Mouse (Mus musculus) liver, embryonic 13.5 days (tissue): ENCODE data around the gene Ddx10. TPM values are rescaled to one million over a fixed set of nuclear protein-coding genes. Genes with fewer than 3 reads are reported as not detected.

Source experiments
- ATAC-seq: fragments of 200-750 bp; cut with Nextera tagmentation; 2 replicates; pipeline ENCODE4 v1.8.0; 2017; ENCODE audit warnings: low read depth, mild to moderate bottlenecking, moderate number of reproducible peaks, moderate library complexity
- DNase-seq: peaks from one replicate; pipeline ENCODE4 v3.0.0; 2022
- H3K27ac ChIP-seq: fragments of 300-500 bp; sonication (generic); 2 replicates; pipeline ENCODE4 v1.5.1; 2015; ENCODE audit warnings: moderate library complexity, mild to moderate bottlenecking, inconsistent platforms
- H3K27me3 ChIP-seq: fragments of 300-500 bp; sonication (generic); 2 replicates; pipeline ENCODE4 v1.6.1; 2015; ENCODE audit warnings: mild to moderate bottlenecking, inconsistent platforms
- H3K36me3 ChIP-seq: fragments of 300-500 bp; sonication (generic); 2 replicates; pipeline ENCODE4 v1.6.1; 2015; ENCODE audit warnings: mild to moderate bottlenecking, inconsistent platforms
- H3K4me1 ChIP-seq: fragments of 300-500 bp; sonication (generic); replicated peaks from 2 replicates; pipeline ENCODE4 v1.6.1; 2015; ENCODE audit warnings: inconsistent platforms
- H3K4me2 ChIP-seq: fragments of 300-500 bp; sonication (generic); 2 replicates; pipeline ENCODE4 v1.6.1; 2015; ENCODE audit warnings: inconsistent platforms, mild to moderate bottlenecking, moderate library complexity
- H3K4me3 ChIP-seq: fragments of 300-500 bp; sonication (generic); replicated peaks from 2 replicates; pipeline ENCODE4 v1.5.1; 2015; ENCODE audit warnings: mild to moderate bottlenecking, inconsistent platforms
- H3K9ac ChIP-seq: fragments of 300-500 bp; sonication (generic); 2 replicates; pipeline ENCODE4 v1.6.1; 2015; ENCODE audit warnings: mild to moderate bottlenecking, inconsistent platforms
- H3K9me3 ChIP-seq: fragments of 300-500 bp; sonication (generic); replicated peaks from 2 replicates; pipeline ENCODE4 v1.6.1; 2016; ENCODE audit warnings: inconsistent platforms
- WGBS: fragments of 180-500 bp; shearing (Covaris S2); methylation state at CpG from one replicate; pipeline ENCODE4 v1.1.7; 2015; ENCODE audit not compliant: insufficient replicate concordance; 5-methylcytosine and 5-hydroxymethylcytosine counted together
- polyA plus RNA-seq: library from polyadenylated mRNA; unstranded; fragments of >200 nt; fragmentation: Nextera tagmentation; extraction: Ambion mirVana; gene quantifications from 2 replicates; pipeline ENCODE4 v1.2.1, GENCODE M21; 2015

Ddx10 gene
- polyA plus RNA-seq, 1 experiment from 2014 or later, result 18.7 TPM

DNA sequence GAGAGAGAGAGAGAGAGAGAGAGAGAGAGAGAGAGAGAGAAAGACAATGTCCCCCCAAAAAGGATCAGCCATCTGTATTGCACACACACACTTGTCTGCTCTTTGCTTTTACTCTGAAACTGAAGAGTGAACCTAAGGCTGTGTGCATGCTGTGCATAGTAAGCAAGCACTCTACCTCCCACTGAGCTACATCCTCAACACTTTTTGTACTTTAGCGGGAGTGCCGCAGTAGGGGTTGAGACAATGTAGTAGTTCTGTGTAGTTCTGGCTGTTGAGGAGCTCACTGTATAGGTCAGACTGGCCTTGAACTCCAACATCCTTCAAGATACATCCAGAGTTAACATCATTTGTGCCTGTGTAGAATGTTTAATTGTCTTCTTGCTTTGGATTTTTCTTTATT lies 17.7 kb upstream of the Ddx10 start:
- no peaks in the 10 kb centered on the region for H3K4me1 ChIP-seq
- H3K4me3 ChIP-seq, result no peak overlapping the region
- ATAC-seq (no peak), DNase-seq (no peak)
- no peaks in the 10 kb centered on the region for H3K9me3 ChIP-seq
- WGBS, result 72% methylated on average over 2 of the region's 2 CpGs
- no peak overlapping the region for H3K9ac ChIP-seq
- H3K36me3 ChIP-seq, result no peaks in the 10 kb centered on the region
- no peaks in the 10 kb centered on the region for H3K27me3 ChIP-seq
- H3K27ac ChIP-seq, result no peak overlapping the region
- H3K4me2 ChIP-seq, result no peak overlapping the region

DNA sequence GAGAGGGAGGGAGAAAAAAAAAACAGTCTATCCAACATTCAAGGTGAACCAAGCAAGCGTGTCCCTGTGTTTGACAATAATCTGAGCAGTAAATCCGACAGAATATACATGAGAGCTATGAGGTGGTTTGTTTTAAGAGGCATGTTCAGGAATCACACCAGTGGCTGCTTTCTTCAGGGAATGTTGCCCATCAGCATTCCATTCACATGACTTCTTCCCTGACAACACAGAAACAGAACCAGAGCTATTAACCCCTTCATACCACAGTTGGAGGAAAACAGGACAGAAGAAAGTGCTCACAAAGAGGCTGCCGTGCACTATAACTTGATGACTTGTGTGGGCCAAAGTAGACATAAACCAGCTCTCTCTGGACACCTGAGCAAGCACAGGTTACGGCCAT lies 16.5 kb upstream of the Ddx10 start:
- Histone ChIP-seq H3K27ac (no peak overlapping the region), H3K27me3 (no peaks in the 10 kb centered on the region), H3K36me3 (no peaks in the 10 kb centered on the region), H3K9me3 (no peaks in the 10 kb centered on the region), H3K4me3 (no peak overlapping the region), H3K9ac (no peak overlapping the region), H3K4me1 (no peaks in the 10 kb centered on the region), H3K4me2 (no peak overlapping the region)
- DNase-seq, result no peak
- ATAC-seq, result no peak
- 56% methylated on average over 4 of the region's 4 CpGs for WGBS

GRCm38 (mm10) chr9:53258199-53258598 lies 10.3 kb upstream of the Ddx10 start:
- no peak for ATAC-seq

DNA sequence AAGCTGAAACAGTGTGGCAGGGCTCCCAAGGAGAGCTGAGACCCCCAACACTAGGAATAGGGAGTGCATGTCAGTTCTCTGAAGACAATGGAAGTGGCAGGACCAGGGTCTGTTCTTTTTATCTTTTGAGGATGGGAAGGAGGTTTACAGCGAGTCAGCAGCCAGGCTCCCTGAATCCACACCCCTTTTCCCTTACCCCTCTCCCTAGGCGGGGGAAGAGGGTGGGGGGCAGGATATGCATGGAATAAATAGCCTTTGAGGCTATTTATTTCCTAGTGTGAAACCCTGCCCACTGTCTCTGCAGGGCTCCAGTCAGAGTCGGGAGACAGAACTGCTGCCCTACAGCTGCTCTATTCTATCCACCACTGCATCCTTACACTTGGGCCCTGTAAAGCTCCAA lies 9.9 kb upstream of the Ddx10 start:
- Histone ChIP-seq H3K9ac (no peak overlapping the region), H3K27ac (no peak overlapping the region), H3K27me3 (0 out of 2 replicates have a peak, but pooled peaks cover 3% of the 10 kb centered on the region), H3K4me3 (no peak overlapping the region), H3K4me2 (no peak overlapping the region), H3K4me1 (no peaks in the 10 kb centered on the region), H3K36me3 (no peaks in the 10 kb centered on the region), H3K9me3 (no peaks in the 10 kb centered on the region)
- WGBS, result 22% methylated on average over 3 of the region's 3 CpGs
- no peak for ATAC-seq
- DNase-seq, result no peak

More at GRCm38 (mm10) chr9:53258199-53258598, 10.3 kb upstream of the Ddx10 start:
- WGBS, result 39% methylated on average over 6 of the region's 6 CpGs
- Histone ChIP-seq H3K27ac (no peak overlapping the region), H3K4me2 (no peak overlapping the region), H3K4me3 (no peak overlapping the region), H3K27me3 (0 out of 2 replicates have a peak, but pooled peaks cover 3% of the 10 kb centered on the region), H3K4me1 (no peaks in the 10 kb centered on the region), H3K36me3 (no peaks in the 10 kb centered on the region), H3K9ac (no peak overlapping the region), H3K9me3 (no peaks in the 10 kb centered on the region)
- no peak for DNase-seq

- ATAC-seq (no peak), DNase-seq (no peak)
- H3K36me3 ChIP-seq, result no peaks in the 10 kb centered on the region
- 53% methylated on average over 4 of the region's 4 CpGs for WGBS
- H3K27me3 ChIP-seq, result 0 out of 2 replicates have a peak, but pooled peaks cover 3% of the 10 kb centered on the region
- no peak overlapping the region for H3K4me2 ChIP-seq
- H3K9ac ChIP-seq, result no peak overlapping the region
- H3K4me3 ChIP-seq, result no peak overlapping the region
- H3K4me1 ChIP-seq, result no peaks in the 10 kb centered on the region
- no peak overlapping the region for H3K27ac ChIP-seq
- no peaks in the 10 kb centered on the region for H3K9me3 ChIP-seq
These were observed 8.9 kb upstream of the Ddx10 start for GRCm38 (mm10) chr9:53256690-53257305.

DNA sequence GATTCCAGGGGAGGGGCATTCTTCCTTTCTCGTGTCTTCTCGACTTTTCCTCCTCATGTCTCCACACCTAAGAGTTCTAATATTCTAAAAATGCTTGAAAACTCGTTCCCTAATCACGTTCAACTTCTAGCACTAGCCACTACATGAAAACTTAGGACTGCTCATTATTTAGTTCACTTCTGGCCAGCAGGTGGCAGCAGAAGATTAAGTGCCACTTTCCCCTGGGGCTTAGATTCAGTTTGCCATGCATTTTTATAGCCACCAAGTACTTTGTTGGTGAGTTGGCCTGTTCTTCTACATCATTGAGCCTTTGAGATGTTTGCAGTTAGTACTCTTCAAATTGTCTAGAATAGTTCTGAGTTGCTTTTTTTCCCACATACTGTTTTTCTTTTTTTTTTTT lies 6.5 kb upstream of the Ddx10 start:
- ATAC-seq (no peak), DNase-seq (peak; percentile 27)
- Histone ChIP-seq H3K27me3 (0 out of 2 replicates have a peak, but pooled peaks cover 3% of the 10 kb centered on the region), H3K9ac (no peak overlapping the region), H3K36me3 (no peaks in the 10 kb centered on the region), H3K9me3 (no peaks in the 10 kb centered on the region), H3K27ac (no peak overlapping the region), H3K4me2 (no peak overlapping the region), H3K4me1 (no peaks in the 10 kb centered on the region), H3K4me3 (no peak overlapping the region)
- 4% methylated on average over 4 of the region's 4 CpGs for WGBS

DNA sequence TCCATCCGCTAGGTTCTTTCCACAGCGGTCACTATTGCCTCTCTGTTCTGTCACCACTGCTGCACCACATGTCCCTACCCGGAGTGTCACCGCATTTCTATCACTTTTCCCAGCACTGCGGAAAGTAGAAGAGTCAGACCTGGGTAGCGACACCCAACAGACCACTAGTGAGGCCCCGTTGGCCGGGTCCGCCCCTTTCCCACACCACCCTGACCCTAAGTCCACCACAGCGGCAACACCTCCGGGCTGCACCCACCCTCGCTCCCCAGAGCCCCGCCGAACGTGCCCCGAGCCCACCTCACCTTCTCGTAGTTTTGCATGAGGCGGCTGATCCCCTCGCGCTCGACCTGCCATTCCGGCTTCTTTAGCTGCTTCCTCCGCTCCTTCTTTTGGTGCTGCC lies 337 bp downstream of the Ddx10 start:
- Histone ChIP-seq H3K36me3 (no peaks in the 10 kb centered on the region; the same call in 1 of the 2 replicates), H3K9ac (peak overlapping the region; percentile 78), H3K27ac (no peak overlapping the region), H3K4me2 (peak overlapping the region; percentile 93), H3K27me3 (no peaks in the 10 kb centered on the region), H3K9me3 (no peaks in the 10 kb centered on the region), H3K4me1 (peaks cover 21% of the 10 kb centered on the region), H3K4me3 (peak overlapping the region; percentile 85)
- no peak for DNase-seq
- WGBS, result under 1% methylated on average over 23 of the region's 23 CpGs
- peak; percentile 24 for ATAC-seq

GRCm38 (mm10) chr9:53218181-53218580 lies 29.7 kb downstream of the Ddx10 start:
- Histone ChIP-seq H3K4me3 (no peak overlapping the region), H3K9me3 (no peaks in the 10 kb centered on the region), H3K36me3 (peaks cover 9% of the 10 kb centered on the region), H3K27me3 (no peaks in the 10 kb centered on the region), H3K4me1 (no peaks in the 10 kb centered on the region), H3K4me2 (no peak overlapping the region), H3K9ac (no peak overlapping the region), H3K27ac (no peak overlapping the region)
- ATAC-seq (no peak), DNase-seq (no peak)
- 72% methylated on average over 2 of the region's 2 CpGs for WGBS

- H3K27me3 ChIP-seq, result no peaks in the 10 kb centered on the region
- H3K9ac ChIP-seq, result no peak overlapping the region
- H3K36me3 ChIP-seq, result peaks cover 10% of the 10 kb centered on the region
- no peaks in the 10 kb centered on the region for H3K9me3 ChIP-seq
- H3K4me1 ChIP-seq, result no peaks in the 10 kb centered on the region
- H3K27ac ChIP-seq, result no peak overlapping the region
- no peak for DNase-seq
- H3K4me2 ChIP-seq, result no peak overlapping the region
- H3K4me3 ChIP-seq, result no peak overlapping the region
- ATAC-seq, result no peak
- WGBS, result 76% methylated on average over 4 of the region's 4 CpGs
These were observed 39.6 kb downstream of the Ddx10 start for GRCm38 (mm10) chr9:53208283-53208682.

- Histone ChIP-seq H3K9ac (no peak overlapping the region), H3K36me3 (no peaks in the 10 kb centered on the region), H3K27me3 (no peaks in the 10 kb centered on the region), H3K4me1 (peaks cover 11% of the 10 kb centered on the region), H3K9me3 (no peaks in the 10 kb centered on the region), H3K27ac (0 out of 2 replicates have a peak overlapping the region, but pooled peaks have one; percentile 34), H3K4me2 (no peak overlapping the region), H3K4me3 (no peak overlapping the region)
- ATAC-seq, result peak; percentile 77
- 21% methylated on average over 2 of the region's 2 CpGs for WGBS
- DNase-seq, result peak; percentile 8
These were observed 73.3 kb downstream of the Ddx10 start for GRCm38 (mm10) chr9:53174590-53174989.

DNA sequence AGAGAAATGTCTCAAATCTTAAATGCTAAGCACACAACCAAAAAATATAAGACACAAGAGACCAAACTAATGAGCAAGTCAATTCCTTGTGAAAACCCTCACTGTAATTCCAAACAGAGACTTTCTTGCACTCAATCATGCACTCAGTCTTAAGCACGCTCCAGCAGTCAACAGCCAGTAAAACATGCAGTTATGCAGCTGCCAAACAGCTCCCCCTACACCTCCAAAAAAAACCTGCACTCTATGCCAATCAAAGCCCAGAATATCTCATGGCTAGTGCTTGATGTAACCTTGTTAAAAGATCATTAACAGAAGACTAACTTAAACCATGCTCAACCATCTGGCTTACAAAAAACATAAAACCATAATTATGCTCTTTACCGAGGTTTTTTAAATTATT lies 74.6 kb downstream of the Ddx10 start:
- Histone ChIP-seq H3K4me2 (no peak overlapping the region), H3K4me3 (no peak overlapping the region), H3K27ac (no peak overlapping the region), H3K9ac (no peak overlapping the region), H3K4me1 (peaks cover 11% of the 10 kb centered on the region), H3K27me3 (no peaks in the 10 kb centered on the region), H3K36me3 (no peaks in the 10 kb centered on the region), H3K9me3 (no peaks in the 10 kb centered on the region)
- ATAC-seq (no peak), DNase-seq (no peak)
- WGBS, result 54% methylated on average over 2 of the region's 2 CpGs

DNA sequence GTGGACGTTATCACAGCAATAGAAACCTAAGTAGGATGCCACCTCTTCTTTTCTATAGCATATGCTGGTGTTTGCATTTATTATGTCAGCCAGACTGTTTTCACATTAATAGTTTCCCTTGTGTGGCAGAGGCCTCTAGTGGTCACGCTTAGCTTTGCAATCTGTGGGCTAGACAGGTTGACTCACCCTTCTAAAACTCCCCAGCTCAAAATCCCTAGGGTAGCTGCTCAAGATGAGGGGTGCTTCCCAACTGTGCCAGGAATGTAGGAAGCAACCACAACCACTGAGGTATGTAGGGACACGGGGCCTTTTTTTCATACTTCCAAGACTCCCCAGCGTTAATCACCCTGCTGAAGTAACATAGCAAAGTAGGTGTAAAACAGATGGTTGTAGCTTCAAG lies 103.6 kb downstream of the Ddx10 start:
- no peaks in the 10 kb centered on the region for H3K27me3 ChIP-seq
- 40% methylated on average over 4 of the region's 4 CpGs for WGBS
- H3K27ac ChIP-seq, result no peak overlapping the region
- no peaks in the 10 kb centered on the region for H3K4me1 ChIP-seq
- no peak overlapping the region for H3K4me3 ChIP-seq
- H3K9me3 ChIP-seq, result no peaks in the 10 kb centered on the region
- DNase-seq (no peak), ATAC-seq (no peak)
- no peak overlapping the region for H3K4me2 ChIP-seq
- no peaks in the 10 kb centered on the region for H3K36me3 ChIP-seq
- H3K9ac ChIP-seq, result no peak overlapping the region
